Mouse (Mus musculus) ovary, postnatal 10 days (tissue): ENCODE results near the gene Derl3.

Source experiments
- DNase-seq: peaks from one replicate; pipeline ENCODE4 v3.0.0; 2022; ENCODE audit warnings: low spot score

The Derl3 gene

DNA sequence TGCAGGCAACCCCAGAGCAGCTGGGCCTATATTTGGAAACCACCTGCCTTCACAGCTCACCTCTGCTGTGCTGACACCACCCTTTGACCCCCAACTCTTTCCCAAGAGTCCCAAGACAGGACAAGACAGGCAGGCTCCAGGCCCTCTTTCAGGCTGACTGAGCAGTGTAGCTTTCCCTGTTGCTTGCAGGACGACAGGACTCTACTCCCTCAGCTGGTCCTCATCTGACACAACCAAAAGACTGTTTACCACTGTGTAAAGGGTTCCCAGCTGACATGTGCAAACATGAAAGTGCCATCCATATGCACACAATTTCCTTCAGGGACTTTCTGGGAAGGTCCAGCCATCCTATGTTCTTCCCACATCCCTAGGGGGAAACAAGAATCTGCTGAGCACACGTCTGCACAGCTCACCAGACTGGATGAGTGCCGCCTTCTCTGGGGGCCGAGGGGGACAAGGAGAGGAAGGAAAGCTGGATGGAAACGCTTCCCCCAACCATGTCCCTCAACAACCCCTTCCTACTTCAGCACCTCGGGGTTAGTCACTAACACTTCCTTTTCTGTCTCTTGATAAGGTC is 19.9 kb downstream of the Derl3 start:
- no peak for DNase-seq

- no peak for DNase-seq
Measured at GRCm38 (mm10) chr10:75915557-75915956, 22.3 kb downstream of the Derl3 start.

DNA sequence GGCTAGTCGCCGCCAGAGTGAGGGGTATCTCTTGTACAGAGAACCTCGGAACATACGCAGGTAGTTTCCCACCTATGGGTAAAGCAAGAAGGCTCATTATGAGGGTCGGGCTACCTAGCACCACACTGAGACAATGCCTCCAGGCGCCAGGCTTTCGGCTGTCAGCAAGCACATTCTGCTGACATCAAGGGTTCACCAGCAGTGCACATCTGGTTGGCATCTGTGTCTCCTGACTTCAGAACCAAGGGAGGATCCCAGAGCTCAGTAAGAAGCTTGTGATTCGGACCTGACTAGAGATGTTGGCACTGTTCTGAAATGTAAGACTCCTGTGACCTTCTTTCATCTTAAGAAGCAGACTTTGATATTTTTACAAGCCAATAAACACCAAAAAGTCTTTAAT is 23.6 kb downstream of the Derl3 start:
- DNase-seq, result no peak

- no peak for DNase-seq
Measured at GRCm38 (mm10) chr10:75919026-75919425, 25.8 kb downstream of the Derl3 start.

GRCm38 (mm10) chr10:75921026-75921725 is 28.0 kb downstream of the Derl3 start, which contains the start of gene Smarcb1:
Smarcb1 (minus strand) TSS chr10:75921617.
- DNase-seq, result peak; percentile 91

DNA sequence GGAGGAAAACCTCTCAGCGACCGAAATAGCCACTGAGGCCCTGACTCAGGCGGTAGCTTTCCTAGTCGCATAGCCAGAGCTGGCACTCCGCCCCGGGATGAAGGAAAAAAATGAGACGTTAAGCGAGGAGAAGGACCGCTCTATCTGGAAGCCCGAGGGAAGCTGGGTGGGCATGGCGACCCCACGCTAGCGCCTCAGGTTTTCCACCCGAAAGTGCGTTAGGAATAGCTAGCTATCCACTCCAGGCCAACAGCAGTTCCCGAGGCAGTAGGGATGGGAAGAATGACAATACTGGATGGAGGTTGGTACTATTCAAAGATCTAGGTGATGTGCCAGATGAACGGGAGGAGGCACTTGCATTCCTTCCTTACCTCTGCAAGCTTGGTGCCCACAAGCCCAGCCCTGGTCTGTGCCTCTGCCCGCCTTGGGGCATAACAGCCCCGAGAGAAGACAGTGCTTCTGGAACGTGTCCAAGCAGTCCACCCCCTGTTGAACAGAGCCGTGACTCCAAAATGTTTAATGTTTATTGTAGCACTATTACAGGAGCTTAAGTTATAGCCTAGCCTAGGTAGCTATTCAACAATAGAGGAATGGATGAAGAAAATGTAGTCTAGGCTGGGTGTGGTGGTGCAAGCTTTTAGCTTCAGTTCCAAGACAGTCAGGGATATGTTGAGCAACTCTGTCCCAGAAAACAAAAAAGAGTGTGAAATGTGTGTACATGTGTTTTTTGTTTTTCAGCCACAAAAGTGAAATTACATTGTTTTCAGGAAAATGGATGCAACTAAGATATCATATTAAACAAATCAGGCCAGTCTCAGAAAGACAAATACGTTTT is 28.7 kb downstream of the Derl3 start:
- no peak for DNase-seq

DNA sequence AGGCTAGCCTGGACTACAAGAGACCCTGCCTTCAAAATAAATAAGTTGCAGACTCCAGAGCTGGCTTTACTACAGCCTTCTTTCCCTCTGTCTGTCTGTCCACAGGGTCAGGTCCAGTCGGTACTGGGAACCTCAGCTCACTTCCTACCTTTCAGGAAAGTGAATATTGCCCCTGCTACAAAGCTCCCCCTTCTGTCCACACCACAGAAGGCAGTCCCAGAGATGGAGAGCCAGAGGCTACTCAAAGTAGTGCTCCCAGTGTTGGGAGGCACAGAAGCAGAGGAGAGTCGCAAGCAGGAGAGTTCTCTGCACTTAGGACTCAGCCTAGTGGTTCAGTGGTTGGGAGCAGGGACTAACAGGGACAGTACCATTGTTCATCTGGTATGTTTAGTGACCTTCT is 31.1 kb downstream of the Derl3 start:
- no peak for DNase-seq

GRCm38 (mm10) chr10:75926396-75926795 is 33.2 kb downstream of the Derl3 start:
- DNase-seq, result no peak

DNA sequence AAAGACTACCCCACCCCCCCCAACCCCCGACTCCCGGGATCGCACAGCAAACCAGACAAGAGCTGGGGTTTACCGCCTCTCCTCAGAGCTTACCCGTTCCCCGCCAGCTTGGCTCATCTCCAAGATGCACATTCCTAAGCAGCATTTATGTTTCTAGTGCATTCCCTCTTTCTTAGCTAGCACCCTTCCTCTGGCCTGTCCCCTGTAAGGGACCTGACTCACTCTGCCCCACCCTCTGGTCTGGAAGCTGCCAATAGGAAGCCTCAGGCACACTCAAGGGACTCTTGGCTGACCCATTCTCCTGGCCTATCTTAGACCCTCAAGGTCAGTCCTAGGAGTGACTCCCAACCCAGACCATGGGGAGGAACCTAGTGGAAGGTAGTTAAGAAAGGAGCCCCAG is 37.1 kb downstream of the Derl3 start:
- DNase-seq, result no peak

GRCm38 (mm10) chr10:75931311-75931710 is 38.1 kb downstream of the Derl3 start:
- no peak for DNase-seq

- peak; percentile 60 for DNase-seq
Measured at GRCm38 (mm10) chr10:75932081-75932678, 39.0 kb downstream of the Derl3 start.

DNA sequence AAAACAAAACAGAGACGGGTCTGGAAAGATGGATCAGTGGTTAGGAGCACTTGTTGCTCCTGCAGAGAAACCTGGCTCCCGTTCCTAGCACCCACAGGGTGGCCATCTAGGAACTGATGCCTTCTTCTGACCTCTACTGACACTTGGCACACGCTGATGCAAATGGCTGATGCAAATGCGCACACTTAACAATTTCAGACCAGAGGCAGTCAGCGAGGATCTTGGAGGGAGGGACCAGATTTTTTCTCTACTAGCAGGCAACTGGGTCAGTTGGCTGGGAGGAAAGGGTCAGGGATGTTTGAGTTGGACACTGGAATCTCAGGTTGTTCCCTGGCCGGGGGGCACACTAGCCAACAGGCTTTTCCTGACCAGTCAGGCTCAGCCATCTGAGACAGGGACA is 39.7 kb downstream of the Derl3 start, which contains the start of gene Chchd10:
Chchd10 (plus strand) TSS at position 240 of the 400 bp plus-strand sequence.
- no peak for DNase-seq

GRCm38 (mm10) chr10:75934991-75935390 is 41.8 kb downstream of the Derl3 start:
- DNase-seq, result no peak

- DNase-seq, result no peak
Measured at GRCm38 (mm10) chr10:75935680-75936541, 42.7 kb downstream of the Derl3 start, which contains the start of gene Mmp11. Mmp11 (minus strand) TSS chr10:75936496.

GRCm38 (mm10) chr10:75936909-75937667 is 43.9 kb downstream of the Derl3 start:
- DNase-seq, result no peak

- no peak for DNase-seq
Measured at GRCm38 (mm10) chr10:75937851-75938643, 44.8 kb downstream of the Derl3 start.

DNA sequence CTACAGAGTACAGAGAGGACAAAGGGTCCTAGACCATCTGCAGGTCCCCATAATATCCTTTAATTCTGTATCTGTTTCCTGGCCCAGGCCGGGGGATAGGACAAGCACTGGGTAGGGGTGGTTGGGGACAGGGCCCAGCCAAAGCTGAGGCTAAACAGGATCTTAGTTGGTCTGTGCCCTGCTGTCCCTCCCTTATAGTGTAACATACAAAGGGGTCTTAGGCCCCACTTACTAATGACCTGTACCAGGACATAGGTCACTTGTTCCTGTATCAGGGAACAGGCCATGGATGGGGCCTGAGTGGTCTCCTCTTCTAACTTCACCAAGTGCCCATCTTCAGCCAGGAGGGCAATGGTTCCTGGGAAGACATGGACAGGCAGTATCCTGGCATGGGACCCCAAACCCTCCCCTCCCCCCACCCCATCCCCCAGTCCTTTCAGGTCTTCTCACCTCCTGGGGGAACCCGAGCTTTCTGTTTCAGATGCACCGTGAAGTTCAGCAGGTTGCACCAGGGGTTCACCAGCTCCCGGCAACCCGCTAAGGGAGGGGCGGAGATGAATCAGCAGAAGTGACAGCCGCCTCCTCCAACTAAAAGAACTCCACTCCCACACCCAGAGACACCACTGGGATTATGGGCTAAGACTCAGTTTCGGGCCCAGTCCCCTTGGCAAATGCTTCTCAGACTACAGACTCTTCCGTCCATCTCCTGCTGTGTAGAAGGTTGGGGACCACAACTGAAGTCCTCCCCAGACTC is 46.4 kb downstream of the Derl3 start:
- no peak for DNase-seq

- DNase-seq, result no peak
Measured at GRCm38 (mm10) chr10:75940520-75940919, 47.3 kb downstream of the Derl3 start, which contains the start of gene Gm867. Gm867 (minus strand) TSS chr10:75940672.
